Mouse (Mus musculus): ENCODE measurements around the gene Fbn1.

- TF ChIP-seq CTCF (IDR thresholded peaks at IDR 0.05; ENCODE audit: low read depth), result no peak
- no peak for TF ChIP-seq EP300 (IDR thresholded peaks at IDR 0.05; ENCODE audit: low read depth)
Measured at GRCm38 (mm10) chr2:125253699-125254098, 254.1 kb downstream of the Fbn1 start.

All from liver, embryonic 14.5 days (tissue).